Mouse (Mus musculus): ENCODE data around the gene Marc1.

Marc1 gene

GRCm38 (mm10) chr1:184824439-184824851 lies 13.3 kb upstream of the Marc1 start:
- CTCF ChIA-PET, result interaction anchor here (0.6 to 1.2 kb wide), 5 partner anchors 13 to 99 kb away, joined by 3 to 6 read pairs (median 3); no protein-coding TSS in a partner anchor

- CTCF ChIA-PET, result interaction anchor here (0.7 kb wide), 1 partner anchor 1681 kb away, joined by 10 read pairs; no protein-coding TSS in a partner anchor
Measured at GRCm38 (mm10) chr1:184822678-184823077, 11.6 kb upstream of the Marc1 start.

- CTCF ChIA-PET, result no interaction called here
Measured at GRCm38 (mm10) chr1:184817768-184818167, 6.7 kb upstream of the Marc1 start.

GRCm38 (mm10) chr1:184811716-184812250 lies 670 bp upstream of the Marc1 start:
- CTCF ChIA-PET, result interaction anchor here (0.6 kb wide), 1 partner anchor 324 kb away, joined by 3 read pairs; no protein-coding TSS in a partner anchor

- CTCF ChIA-PET, result no interaction called here
Measured at GRCm38 (mm10) chr1:184809578-184810001, 1.5 kb downstream of the Marc1 start.

- CTCF ChIA-PET, result no interaction called here
Measured at GRCm38 (mm10) chr1:184808418-184809012, 2.6 kb downstream of the Marc1 start.

GRCm38 (mm10) chr1:184807627-184808417 lies 3.3 kb downstream of the Marc1 start:
- CTCF ChIA-PET, result no interaction called here

GRCm38 (mm10) chr1:184807123-184807522 lies 4.0 kb downstream of the Marc1 start:
- CTCF ChIA-PET, result no interaction called here

GRCm38 (mm10) chr1:184805749-184806148 lies 5.4 kb downstream of the Marc1 start:
- CTCF ChIA-PET, result no interaction called here

- CTCF ChIA-PET, result interaction anchor here (0.6 to 0.7 kb wide), 2 partner anchors 1114 to 1809 kb away, joined by 3 read pairs; no protein-coding TSS in a partner anchor
Measured at GRCm38 (mm10) chr1:184793163-184793876, 17.8 kb downstream of the Marc1 start.

GRCm38 (mm10) chr1:184791109-184791508 lies 20.0 kb downstream of the Marc1 start:
- CTCF ChIA-PET, result interaction anchor here (1.2 kb wide), 1 partner anchor 25 kb away, joined by 3 read pairs; no protein-coding TSS in a partner anchor

- CTCF ChIA-PET, result no interaction called here
Measured at GRCm38 (mm10) chr1:184786376-184787151, 24.5 kb downstream of the Marc1 start.

- CTCF ChIA-PET, result interaction anchor here (0.6 kb wide), 2 partner anchors 12 to 33 kb away, joined by 3 read pairs; no protein-coding TSS in a partner anchor
Measured at GRCm38 (mm10) chr1:184783641-184784040, 27.5 kb downstream of the Marc1 start.

- CTCF ChIA-PET, result no interaction called here
Measured at GRCm38 (mm10) chr1:184782161-184782513, 29.0 kb downstream of the Marc1 start.

GRCm38 (mm10) chr1:184781286-184782160 lies 29.6 kb downstream of the Marc1 start:
- CTCF ChIA-PET, result no interaction called here

GRCm38 (mm10) chr1:184778157-184778556 lies 33.0 kb downstream of the Marc1 start:
- CTCF ChIA-PET, result no interaction called here

GRCm38 (mm10) chr1:184777061-184777795 lies 33.9 kb downstream of the Marc1 start:
- CTCF ChIA-PET, result no interaction called here

- CTCF ChIA-PET, result no interaction called here
Measured at GRCm38 (mm10) chr1:184775289-184775688, 35.8 kb downstream of the Marc1 start.

- CTCF ChIA-PET, result interaction anchor here (0.7 to 0.9 kb wide), 3 partner anchors 12 to 1253 kb away, joined by 3 to 22 read pairs (median 11); no protein-coding TSS in a partner anchor
Measured at GRCm38 (mm10) chr1:184771891-184772249, 39.2 kb downstream of the Marc1 start.
